Mouse (Mus musculus) liver, adult 2 months (tissue): ENCODE measurements at regions not wholly inside any gene's neighbourhood (a gene's known extent, or its start where the extent isn't known, plus 50 kb on each side); places are given as distances from the start of the nearest gene placed in this dataset.

Experiments used
- DNase-seq: peaks from one replicate; pipeline ENCODE4 v3.0.0-alpha.2; 2011; ENCODE audit warnings: low read depth, low spot score; ENCODE audit errors: extremely low read depth
- H3K27ac ChIP-seq: fragments of 200-500 bp; replicated peaks from 2 replicates; pipeline ENCODE4 v1.5.1; 2012; ENCODE audit warnings: low read depth, mild to moderate bottlenecking, control low read depth, inconsistent platforms, low read length; ENCODE audit not compliant: insufficient read depth
- H3K27me3 ChIP-seq: fragments of 200-500 bp; 2 replicates; pipeline ENCODE4 v1.6.1; 2012; ENCODE audit warnings: mild to moderate bottlenecking, moderate library complexity, low read length, inconsistent platforms; ENCODE audit not compliant: control insufficient read depth, insufficient read depth
- H3K36me3 ChIP-seq: fragments of 200-500 bp; 2 replicates; pipeline ENCODE4 v1.6.1; 2012; ENCODE audit warnings: low read length, inconsistent platforms; ENCODE audit not compliant: control insufficient read depth, insufficient read depth
- H3K4me1 ChIP-seq: fragments of 200-500 bp; 2 replicates; pipeline ENCODE4 v1.6.1; 2011; ENCODE audit warnings: low read length; ENCODE audit not compliant: control insufficient read depth, insufficient read depth
- H3K4me3 ChIP-seq: fragments of 200-500 bp; 2 replicates; pipeline ENCODE4 v1.5.1; 2011; ENCODE audit warnings: low read depth, mild to moderate bottlenecking, control low read depth, low read length, moderate library complexity; ENCODE audit not compliant: insufficient read depth
- H3K79me2 ChIP-seq: fragments of 200-500 bp; 2 replicates; pipeline ENCODE4 v1.6.1; 2012; ENCODE audit warnings: inconsistent platforms, mild to moderate bottlenecking, low read length, moderate library complexity; ENCODE audit not compliant: control insufficient read depth, insufficient read depth
- H3K9ac ChIP-seq: fragments of 200-500 bp; 2 replicates; pipeline ENCODE4 v1.6.1; 2012; ENCODE audit warnings: low read depth, mild to moderate bottlenecking, control low read depth, inconsistent platforms, low read length
- CTCF ChIP-seq: fragments of 200-500 bp; IDR thresholded peaks from 2 replicates; pipeline ENCODE4 v1.5.1; 2011; ENCODE audit warnings: low read depth, low read length, control low read depth
- POLR2A ChIP-seq: fragments of 200-500 bp; IDR thresholded peaks from 2 replicates; pipeline ENCODE4 v1.6.1; 2011; ENCODE audit warnings: low read length, control low read depth; ENCODE audit not compliant: insufficient read depth; ENCODE audit errors: extremely low read depth
- WGBS: fragments of 180-500 bp; shearing (Covaris S2); methylation state at CpG from one replicate; pipeline ENCODE4 v1.1.7; 2018; 5-methylcytosine and 5-hydroxymethylcytosine counted together

DNA sequence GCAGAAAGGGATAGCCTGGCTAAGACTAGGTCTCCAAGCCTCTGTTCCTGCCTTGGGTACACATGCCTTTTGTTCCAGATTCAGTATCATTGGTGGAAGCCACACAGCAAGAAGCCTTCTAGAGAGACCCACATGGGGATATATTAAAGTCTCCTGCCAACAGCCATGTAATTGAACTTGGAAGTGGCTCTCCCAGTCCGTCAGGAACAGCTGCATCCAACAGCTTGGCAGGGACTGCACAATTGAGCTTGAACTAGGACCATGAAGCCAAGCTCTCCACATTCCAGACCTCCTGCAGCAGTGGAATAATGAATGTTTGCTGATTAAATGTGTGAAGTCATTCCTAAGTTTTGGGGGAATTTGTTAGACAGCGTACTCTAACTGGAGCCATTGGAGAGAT is 94.5 kb downstream of the Gpr139 start:
- Histone ChIP-seq H3K9ac (no peak overlapping the region), H3K4me1 (no peaks in the 10 kb centered on the region), H3K27ac (no peak overlapping the region), H3K27me3 (0 out of 2 replicates have a peak, but pooled peaks cover 2% of the 10 kb centered on the region), H3K4me3 (no peak overlapping the region), H3K79me2 (no peaks in the 10 kb centered on the region), H3K36me3 (no peaks in the 10 kb centered on the region)
- TF ChIP-seq POLR2A (no peak), CTCF (no peak)
- DNase-seq, result no peak
- 71% methylated on average over 2 of the region's 2 CpGs for WGBS

DNA sequence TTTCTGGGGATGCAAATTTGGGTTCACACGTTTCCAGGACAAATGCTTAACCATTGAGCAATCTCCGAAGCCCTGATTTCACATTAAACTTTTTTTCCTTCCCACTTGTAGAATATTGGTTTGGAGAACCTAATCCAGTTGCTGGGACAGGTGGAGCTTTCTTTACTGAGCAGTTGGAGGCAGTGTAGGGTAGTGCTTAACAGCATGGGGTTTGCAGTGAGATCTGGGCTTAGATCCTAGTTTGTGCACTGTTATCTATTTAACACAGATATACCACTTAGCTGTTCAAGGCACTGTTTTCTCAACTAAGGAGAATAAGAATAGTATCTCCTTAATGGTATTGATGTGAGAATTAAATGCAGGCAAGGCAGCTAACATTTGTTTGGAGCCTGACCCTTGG is 93.5 kb upstream of the Gprc5b start:
- Histone ChIP-seq H3K9ac (no peak overlapping the region), H3K27me3 (0 out of 2 replicates have a peak, but pooled peaks cover 2% of the 10 kb centered on the region), H3K36me3 (no peaks in the 10 kb centered on the region), H3K4me1 (no peaks in the 10 kb centered on the region), H3K4me3 (no peak overlapping the region), H3K27ac (no peak overlapping the region), H3K79me2 (no peaks in the 10 kb centered on the region)
- TF ChIP-seq POLR2A (no peak), CTCF (no peak)
- no peak for DNase-seq
- 62% methylated on average over 2 of the region's 2 CpGs for WGBS

DNA sequence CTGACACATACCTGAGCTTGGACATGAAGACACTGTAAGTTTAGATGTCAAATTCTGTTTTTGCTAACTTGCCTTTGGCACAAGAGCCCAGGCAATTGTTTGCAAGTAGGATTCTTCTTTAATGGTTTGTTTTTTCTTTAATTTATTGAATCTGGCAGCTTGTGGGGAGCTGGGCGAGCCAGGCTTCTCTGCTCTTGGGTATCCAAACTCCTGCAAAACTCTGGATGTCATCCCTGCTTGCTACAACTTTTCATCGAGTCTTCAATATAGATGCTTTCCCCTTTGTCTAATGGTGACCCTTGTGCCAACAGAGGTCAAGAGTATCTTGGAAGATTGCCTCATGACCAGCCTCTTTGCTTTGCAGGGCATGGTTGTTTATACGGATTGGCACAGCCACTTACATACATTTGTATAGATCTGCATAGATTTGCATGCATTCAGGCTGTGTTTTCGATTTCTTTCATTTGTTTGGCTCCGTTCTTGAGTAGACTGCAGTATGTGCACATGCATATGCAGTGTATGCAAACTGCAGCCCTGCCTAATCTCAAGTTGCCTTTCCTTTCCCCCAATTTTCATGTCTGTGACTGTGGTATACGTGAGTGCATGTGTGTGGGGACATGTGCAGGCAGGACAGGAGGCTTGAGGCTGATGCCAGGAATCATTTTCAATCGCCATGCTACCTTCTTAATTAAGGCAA is 92.9 kb upstream of the Gprc5b start:
- Histone ChIP-seq H3K79me2 (no peaks in the 10 kb centered on the region), H3K27ac (no peak overlapping the region), H3K4me3 (no peak overlapping the region), H3K27me3 (0 out of 2 replicates have a peak, but pooled peaks cover 2% of the 10 kb centered on the region), H3K4me1 (no peaks in the 10 kb centered on the region), H3K36me3 (no peaks in the 10 kb centered on the region), H3K9ac (no peak overlapping the region)
- WGBS, result 66% methylated on average over 7 of the region's 7 CpGs
- TF ChIP-seq POLR2A (no peak), CTCF (no peak)
- no peak for DNase-seq

DNA sequence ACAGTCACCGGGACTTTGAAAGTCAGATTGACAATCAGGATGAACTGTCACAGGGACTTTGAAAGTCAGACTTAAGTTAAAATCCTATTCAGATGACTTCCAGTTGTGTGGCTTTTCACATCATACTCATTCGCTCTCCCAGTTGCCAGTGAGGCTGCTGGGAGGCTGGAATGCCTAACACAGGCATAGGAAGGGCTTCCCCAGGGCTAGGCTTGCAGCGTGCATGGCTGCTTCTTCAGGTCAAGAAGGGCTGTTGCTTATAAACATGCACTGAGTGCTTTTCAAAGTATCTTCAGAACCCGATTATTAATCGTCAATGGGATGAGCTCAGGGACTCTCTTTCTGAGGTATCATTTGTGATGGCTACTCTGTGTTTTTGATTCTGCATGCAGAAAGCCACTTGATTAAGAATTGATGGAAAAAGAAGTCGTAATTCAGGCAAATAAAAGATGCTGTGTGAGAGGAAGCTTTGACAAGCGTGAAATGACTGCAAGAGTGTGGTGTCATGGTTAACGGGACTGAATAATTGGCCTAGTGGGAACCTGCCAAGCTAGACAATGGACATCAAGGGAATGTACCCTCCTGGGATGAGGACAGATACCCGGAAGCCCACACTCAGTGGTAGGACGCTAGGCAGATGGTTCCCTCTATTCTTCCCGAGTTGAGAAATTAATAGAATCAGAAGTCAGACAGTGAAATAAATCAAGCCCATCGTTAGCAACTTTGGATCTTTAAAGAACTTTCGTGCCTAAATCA is 90.9 kb upstream of the Gprc5b start:
- no peak overlapping the region for H3K4me3 ChIP-seq
- no peak overlapping the region for H3K9ac ChIP-seq
- H3K27ac ChIP-seq, result no peak overlapping the region
- TF ChIP-seq CTCF, result no peak
- no peak for TF ChIP-seq POLR2A
- H3K36me3 ChIP-seq, result no peaks in the 10 kb centered on the region
- H3K27me3 ChIP-seq, result 0 out of 2 replicates have a peak, but pooled peaks cover 2% of the 10 kb centered on the region
- H3K79me2 ChIP-seq, result no peaks in the 10 kb centered on the region
- no peak for DNase-seq
- H3K4me1 ChIP-seq, result no peaks in the 10 kb centered on the region
- 79% methylated on average over 13 of the region's 13 CpGs for WGBS

GRCm38 (mm10) chr7:119076712-119077619 is 82.0 kb upstream of the Gprc5b start:
- DNase-seq, result no peak
- H3K4me3 ChIP-seq, result no peak overlapping the region
- TF ChIP-seq CTCF, result no peak
- TF ChIP-seq POLR2A, result no peak
- no peak overlapping the region for H3K9ac ChIP-seq
- no peak overlapping the region for H3K27ac ChIP-seq
- H3K4me1 ChIP-seq, result no peaks in the 10 kb centered on the region
- no peaks in the 10 kb centered on the region for H3K27me3 ChIP-seq
- WGBS, result 59% methylated on average over 12 of the region's 12 CpGs
- no peaks in the 10 kb centered on the region for H3K36me3 ChIP-seq
- H3K79me2 ChIP-seq, result no peaks in the 10 kb centered on the region
